8 mouse cellular contexts compared by ENCODE assay signal in the genomic region with DNA sequence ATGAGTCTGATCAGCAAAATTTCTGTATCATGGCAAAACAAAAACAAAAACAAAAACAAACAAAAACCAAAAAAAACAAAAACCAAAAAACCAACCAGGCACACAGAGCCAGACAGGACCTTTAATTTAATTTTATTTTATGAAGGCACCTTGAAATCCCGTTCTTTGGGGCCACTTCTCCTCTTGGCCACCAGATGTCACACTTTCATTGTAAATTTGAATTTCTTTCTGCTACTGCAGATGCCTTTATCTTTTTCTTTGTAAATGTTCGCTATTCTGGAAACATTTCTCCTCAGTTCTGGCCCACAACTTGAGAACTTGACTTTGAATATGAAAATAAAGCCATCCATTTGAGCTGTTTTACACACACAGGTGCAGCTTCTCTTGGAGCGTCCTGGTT.
DNase-seq lines count a peak whose midpoint lies in the region; ATAC-seq and TF ChIP-seq lines count a peak whose summit lies in the region.
"Had no signal": no experiment of that assay in that cellular context is flagged by ENCODE, and none has a peak within 500 bp of the region (broad histone marks: within the 10 kb centered on the region; RNA-seq: fewer than 3 reads in every experiment).

No protein-coding gene starts in this region.

- TF ChIP-seq EP300 in CH12.LX (IDR thresholded peaks at IDR 0.05; ENCODE audit: low read length) = no peak

- ATAC-seq in intestine, embryonic 14.5 days (replicated peaks; ENCODE audit: low FRiP score, low TSS enrichment, low read depth) = no peak
- no peak for ATAC-seq in intestine, embryonic 15.5 days
- no peak for ATAC-seq in Patski

- in situ Hi-C loops in CH12.LX (cut with MboI; ENCODE audit: low pct_ligation_motif_present, low pct_unique_long_range_greater_than_20kb, low sequenced_read_pairs) = loop anchor here (25.0 kb wide), 1 partner anchor 135 kb away; a partner anchor contains a TSS
- in situ Hi-C loops in Patski (cut with MboI; ENCODE audit: low pct_unique_long_range_greater_than_20kb) = loop anchor here (10.0 to 25.0 kb wide), 2 partner anchors 607 to 1160 kb away; no protein-coding TSS in a partner anchor

- dilution Hi-C loops in CH12.LX (cut with MboI; ENCODE audit: extremely low pct_ligation_motif_present, extremely low pct_unique_long_range_greater_than_20kb, low sequenced_read_pairs) = no loop called here

- no peaks in the 10 kb centered on the region for H3K36me3 ChIP-seq in intestine, embryonic 14.5 days (ENCODE audit: control insufficient read depth, insufficient read depth, low read length)
- no peaks in the 10 kb centered on the region for H3K36me3 ChIP-seq in intestine, embryonic 15.5 days
- no peaks in the 10 kb centered on the region for H3K36me3 ChIP-seq in CH12.LX (replicated peaks in 1 of 2; ENCODE audit: control insufficient read depth in 1 of 2, insufficient read depth in 1 of 2, low read length in 1 of 2)
- H3K36me3 ChIP-seq: embryonic facial prominence, embryonic 13.5 days had no signal

- WGBS in intestine, embryonic 14.5 days = 22% methylated on average over 3 of the region's 3 CpGs
- 25% methylated on average over 3 of the region's 3 CpGs for WGBS in intestine, embryonic 15.5 days

- H3K9me3 ChIP-seq in intestine, embryonic 14.5 days (ENCODE audit: control insufficient read depth, low read length) = no peaks in the 10 kb centered on the region
- no peaks in the 10 kb centered on the region for H3K9me3 ChIP-seq in intestine, embryonic 15.5 days
- H3K9me3 ChIP-seq in CH12.LX (replicated peaks; ENCODE audit: low read length) = peaks cover 2% of the 10 kb centered on the region
- H3K9me3 ChIP-seq: embryonic facial prominence, embryonic 13.5 days had no signal

- H3K79me2 ChIP-seq in CH12.LX (replicated peaks; ENCODE audit: control insufficient read depth, extremely low read depth, insufficient read depth, poor library complexity, severe bottlenecking) = no peaks in the 10 kb centered on the region

- peak; percentile 50 for DNase-seq in intestine, embryonic 14.5 days (ENCODE audit: low spot score)
- DNase-seq in CH12.LX (ENCODE audit: extremely low read depth) (peak; percentile 69), Patski (ENCODE audit: low read depth, low spot score) (no peak)
- DNase-seq in heart, postnatal 4 days = peak; percentile 24
- peak; percentile 70 for DNase-seq in retina, postnatal 1 day
- DNase-seq in gastrocnemius, postnatal 4 days (ENCODE audit: low spot score in 2 of 2) = no peak

- no peak overlapping the region for H3K27ac ChIP-seq in intestine, embryonic 14.5 days (ENCODE audit: low read depth)
- no peak overlapping the region for H3K27ac ChIP-seq in intestine, embryonic 15.5 days
- H3K27ac ChIP-seq in CH12.LX (ENCODE audit: insufficient read depth, low read depth) = no peak overlapping the region
- H3K27ac ChIP-seq: embryonic facial prominence, embryonic 13.5 days had no signal

- no peak overlapping the region for H3K4me2 ChIP-seq in intestine, embryonic 14.5 days (ENCODE audit: low read length)
- H3K4me2 ChIP-seq in intestine, embryonic 15.5 days (replicated peaks) = no peak overlapping the region
- no peak overlapping the region for H3K4me2 ChIP-seq in CH12.LX (ENCODE audit: insufficient read depth, low read depth, poor library complexity, severe bottlenecking)
- H3K4me2 ChIP-seq: embryonic facial prominence, embryonic 13.5 days had no signal

- TF ChIP-seq POLR2A in CH12.LX (IDR thresholded peaks at IDR 0.05; ENCODE audit: low read depth, low read length) = no peak

- TF ChIP-seq CTCF in CH12.LX (conservative IDR thresholded peaks at IDR 0.05 in 1 of 2, IDR thresholded peaks at IDR 0.05 in 1 of 2; ENCODE audit: low read depth in 2 of 2, low read length in 2 of 2) (peak; percentile 51 to 81; a peak in 3 of 4 replicates), Patski (IDR thresholded peaks at IDR 0.05) (peak; percentile 74)

- no peaks in the 10 kb centered on the region for H3K4me1 ChIP-seq in intestine, embryonic 14.5 days (replicated peaks; ENCODE audit: control insufficient read depth, insufficient read depth, low read length)
- no peaks in the 10 kb centered on the region for H3K4me1 ChIP-seq in intestine, embryonic 15.5 days (replicated peaks)
- H3K4me1 ChIP-seq in CH12.LX (ENCODE audit: control insufficient read depth in 1 of 2, insufficient read depth in 2 of 2) = peaks cover 0 to 14% of the 10 kb centered on the region in 2 experiments; a peak in 2 of 4 replicates
- H3K4me1 ChIP-seq: embryonic facial prominence, embryonic 13.5 days had no signal

- H3K4me3 ChIP-seq in intestine, embryonic 14.5 days (ENCODE audit: low read depth, low read length) = no peak overlapping the region
- no peak overlapping the region for H3K4me3 ChIP-seq in intestine, embryonic 15.5 days (replicated peaks)
- no peak overlapping the region for H3K4me3 ChIP-seq in CH12.LX (replicated peaks in 1 of 3; ENCODE audit: low read depth in 2 of 3, low read length in 2 of 3, poor library complexity in 1 of 3)
- H3K4me3 ChIP-seq: embryonic facial prominence, embryonic 13.5 days had no signal

- H3K27me3 ChIP-seq in intestine, embryonic 14.5 days (replicated peaks; ENCODE audit: control insufficient read depth, insufficient read depth, low read length) = peaks cover 12% of the 10 kb centered on the region
- H3K27me3 ChIP-seq in intestine, embryonic 15.5 days (replicated peaks) = no peaks in the 10 kb centered on the region
- H3K27me3 ChIP-seq in CH12.LX (replicated peaks) (no peaks in the 10 kb centered on the region), Patski (no peaks in the 10 kb centered on the region)

- peak; percentile 92 for TF ChIP-seq RAD21 in CH12.LX (IDR thresholded peaks at IDR 0.05; ENCODE audit: low read depth, low read length)

- H3K9ac ChIP-seq in intestine, embryonic 14.5 days (ENCODE audit: low read length) = no peak overlapping the region
- no peak overlapping the region for H3K9ac ChIP-seq in intestine, embryonic 15.5 days
- H3K9ac ChIP-seq in CH12.LX (ENCODE audit: insufficient read depth, low read depth) = no peak overlapping the region
- H3K9ac ChIP-seq: embryonic facial prominence, embryonic 13.5 days had no signal

- POLR2A ChIA-PET in Patski (lab: Charles Lee) = no interaction called here

- CTCF ChIA-PET in Patski (lab: Charles Lee) = interaction anchor here (1.2 to 2.2 kb wide), 4 partner anchors 11 to 203 kb away, joined by 3 to 5 read pairs (median 4); no protein-coding TSS in a partner anchor

TF ChIP-seq in CH12.LX, 34 proteins besides CTCF, POLR2A, EP300 and RAD21:
- TF ChIP-seq NRF1 (IDR thresholded peaks at IDR 0.05; ENCODE audit: low read depth, low read length) = no peak
- TF ChIP-seq POLR2AphosphoS2 (IDR thresholded peaks at IDR 0.05; ENCODE audit: low read depth, low read length) = no peak
- no peak for TF ChIP-seq UBTF (IDR thresholded peaks at IDR 0.05; ENCODE audit: low read depth, low read length)
- TF ChIP-seq SMC3 (IDR thresholded peaks at IDR 0.05; ENCODE audit: low read depth, low read length) = peak; percentile 80
- TF ChIP-seq BHLHE40 (IDR thresholded peaks at IDR 0.05; ENCODE audit: low read depth, low read length) = no peak
- TF ChIP-seq ZC3H11A (IDR thresholded peaks at IDR 0.05; ENCODE audit: low read depth, low read length) = peak; percentile 73
- TF ChIP-seq MAZ (IDR thresholded peaks at IDR 0.05; ENCODE audit: low read depth, low read length) = no peak

Comparison
In these comparisons a context has a peak if more than half of its experiments do, and no peak if none do; other contexts are left out.
1. DNase-seq: peak in intestine, embryonic 14.5 days (single experiment), CH12.LX (single experiment), heart, postnatal 4 days (single experiment) and retina, postnatal 1 day (single experiment); none in Patski (single experiment) and gastrocnemius, postnatal 4 days (0 of 2).